Mouse (Mus musculus): ENCODE measurements around the gene Ly6g6d.

Gene Ly6g6d

GRCm38 (mm10) chr17:35022541-35023060, 55.3 kb downstream of the Ly6g6d start:
- no peak for DNase-seq

GRCm38 (mm10) chr17:35021842-35022477, 55.9 kb downstream of the Ly6g6d start:
- DNase-seq: peak; percentile 68

Measured in liver (tissue).